Mouse (Mus musculus) retina, adult 2 months (tissue): ENCODE measurements around the gene Myl4.
"Not testable (repeated sequence)": the region's sequence is repeated elsewhere in the genome, so short reads cannot be mapped to it uniquely, and the experiment has no call there.

Experiments
- DNase-seq: peaks from one replicate; pipeline ENCODE4 v3.0.0-alpha.2; 2012; ENCODE audit warnings: low read depth, low spot score

Gene Myl4

DNA sequence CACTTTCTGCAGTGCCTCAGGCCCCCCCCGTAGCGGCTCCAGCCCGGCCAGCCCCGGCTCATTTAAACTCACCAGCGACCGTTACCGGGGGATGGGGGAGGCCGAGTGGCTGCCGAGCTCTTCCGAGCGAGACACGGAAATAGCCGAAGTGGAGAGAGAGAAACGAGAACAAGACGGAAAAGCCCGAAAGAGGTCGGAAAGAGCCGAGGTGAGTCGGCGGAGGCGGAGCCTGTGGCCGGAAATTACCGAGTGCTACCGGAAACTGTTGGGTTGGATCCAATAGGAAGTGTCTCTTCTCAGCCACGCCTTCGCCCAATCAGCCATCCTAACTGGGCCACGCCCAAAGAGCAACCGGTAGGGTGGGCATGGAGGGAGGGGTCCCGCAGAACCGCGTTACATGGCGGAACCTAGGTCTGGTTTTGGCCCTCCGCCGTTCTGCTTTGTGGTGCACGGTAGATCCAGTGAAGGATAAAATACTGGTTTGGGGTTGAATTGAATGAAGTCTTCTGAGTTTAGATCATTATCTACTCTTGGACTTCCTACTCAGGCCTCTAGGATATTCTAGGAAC lies at the start of gene Myl4, which contains the start of gene Cdc27:
TSS of gene Myl4 (plus strand) at position 258 of the 569 bp plus-strand sequence.
TSS of gene Cdc27 (minus strand) at position 215 of the 569 bp plus-strand sequence.
- peak; percentile 98 for DNase-seq

DNA sequence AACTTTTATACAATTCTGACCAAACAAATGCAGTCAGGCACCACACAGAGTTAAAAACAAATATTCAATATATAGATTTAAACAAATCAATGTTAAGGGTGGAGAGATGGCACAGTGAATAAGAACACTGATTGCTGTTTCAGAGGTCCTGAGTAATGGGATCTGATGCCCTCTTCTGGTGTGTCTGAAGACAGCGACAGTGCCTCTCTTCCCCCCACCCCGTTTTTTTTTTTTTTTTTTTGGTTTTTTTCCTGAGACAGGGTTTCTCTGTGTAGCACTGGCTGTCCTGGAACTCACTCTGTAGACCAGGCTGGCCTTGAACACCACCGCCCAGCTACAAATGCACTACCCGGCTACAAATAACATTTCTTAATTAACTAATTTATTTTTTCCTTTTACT lies 42.0 kb upstream of the Myl4 start:
- DNase-seq = no peak

DNA sequence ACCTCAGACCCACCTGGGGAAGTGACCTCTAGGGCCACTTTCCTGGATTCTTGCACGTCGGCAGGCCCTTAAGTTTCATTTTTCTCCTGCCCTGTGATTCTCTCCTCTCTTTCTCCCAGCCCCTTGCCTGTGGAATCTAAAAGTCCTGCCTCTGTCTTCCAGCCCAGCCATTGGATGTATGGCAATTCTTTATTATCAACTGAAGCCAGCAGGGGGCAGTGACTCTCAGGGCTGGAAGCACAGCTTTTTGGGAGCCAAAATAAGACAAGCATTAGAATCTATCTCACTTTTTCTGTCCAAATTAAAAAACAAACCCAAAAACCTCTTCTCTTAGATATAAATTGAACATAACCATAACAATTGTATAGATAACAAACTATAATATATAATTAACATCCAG lies 39.9 kb upstream of the Myl4 start:
- no peak for DNase-seq

DNA sequence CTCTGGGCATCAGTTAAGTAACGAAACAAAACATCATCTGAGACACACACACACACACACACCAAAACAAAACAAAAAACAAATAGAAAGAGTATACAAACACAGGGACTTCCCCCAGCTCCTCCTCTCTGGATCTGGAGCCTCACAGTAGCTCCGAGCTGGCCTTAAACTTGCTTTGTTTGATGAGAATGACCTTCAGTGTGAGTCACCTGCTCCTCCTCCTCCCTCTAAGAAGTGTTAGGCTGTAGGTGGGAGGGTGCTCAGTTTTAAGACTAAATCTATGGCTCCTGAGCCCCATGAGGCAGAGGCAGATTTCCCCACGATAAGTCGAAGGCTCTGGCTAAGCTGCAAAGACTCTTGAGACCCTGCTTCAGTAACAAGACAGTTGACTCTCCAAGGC lies 38.0 kb upstream of the Myl4 start:
- DNase-seq = no peak

DNA sequence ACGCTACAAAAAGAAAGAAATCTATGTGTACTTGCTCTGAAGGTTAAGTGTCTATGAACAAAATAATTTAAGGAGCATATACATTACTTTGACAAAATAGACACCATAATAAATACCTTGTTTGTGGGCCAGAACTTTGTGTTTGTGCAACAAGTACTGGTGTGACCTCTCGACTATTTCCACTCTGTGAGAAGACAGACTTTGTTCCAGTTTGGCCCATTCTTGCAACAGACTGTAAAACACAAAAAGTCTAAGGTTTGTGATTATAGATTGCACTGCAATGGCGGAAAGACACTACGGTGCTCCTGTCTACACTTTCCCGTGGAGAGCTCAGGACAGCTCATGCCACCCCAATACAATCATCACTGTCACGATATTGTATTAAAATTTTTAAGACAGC lies 24.5 kb upstream of the Myl4 start:
- DNase-seq = no peak

DNA sequence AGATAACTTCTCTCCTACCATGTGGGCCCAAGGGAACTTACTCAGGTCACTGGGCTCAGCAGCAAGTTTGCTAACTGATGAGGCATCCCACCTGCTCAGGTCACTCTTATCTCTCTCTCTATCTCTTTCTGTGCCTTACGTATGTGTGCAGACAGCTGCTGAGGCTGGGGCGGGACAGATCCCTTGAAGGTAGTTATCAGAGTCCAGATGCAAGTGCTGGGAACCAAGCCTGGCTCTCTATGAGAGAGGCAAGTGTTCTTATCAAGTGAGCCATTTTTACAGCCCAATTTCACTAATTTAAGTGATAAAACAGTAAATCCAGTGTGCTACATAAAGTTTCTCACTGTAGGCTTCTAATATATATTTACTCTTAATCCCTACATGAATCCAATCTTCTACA lies 13.6 kb upstream of the Myl4 start:
- no peak for DNase-seq

DNA sequence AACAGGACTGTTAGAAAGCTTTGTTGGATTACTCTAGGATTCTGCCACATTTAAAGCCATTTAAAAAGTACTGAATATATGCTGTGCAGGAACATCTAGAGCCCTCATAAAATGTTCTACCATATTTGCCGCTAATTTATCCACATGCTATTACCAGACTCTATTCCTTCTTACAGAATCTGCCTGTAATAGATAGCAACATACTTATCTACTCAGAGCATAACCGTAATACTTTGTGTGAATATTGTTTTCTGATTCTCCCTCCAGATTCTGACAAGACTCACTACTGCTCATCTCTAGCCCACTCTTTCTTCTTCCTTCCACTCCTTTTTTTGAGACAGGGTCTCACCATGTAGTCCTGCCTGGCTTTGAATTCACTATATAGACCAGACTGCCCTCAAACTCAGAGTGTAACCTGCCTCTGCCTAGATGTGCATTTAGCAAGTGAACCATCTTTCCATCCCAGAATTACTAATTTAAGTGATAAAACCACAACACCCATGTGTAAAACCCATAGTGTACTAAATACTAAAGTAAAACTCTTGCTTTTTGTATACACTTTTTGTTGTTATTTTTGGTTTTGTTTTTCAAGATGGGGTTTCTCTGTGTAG lies 12.4 kb upstream of the Myl4 start:
- DNase-seq = no peak

DNA sequence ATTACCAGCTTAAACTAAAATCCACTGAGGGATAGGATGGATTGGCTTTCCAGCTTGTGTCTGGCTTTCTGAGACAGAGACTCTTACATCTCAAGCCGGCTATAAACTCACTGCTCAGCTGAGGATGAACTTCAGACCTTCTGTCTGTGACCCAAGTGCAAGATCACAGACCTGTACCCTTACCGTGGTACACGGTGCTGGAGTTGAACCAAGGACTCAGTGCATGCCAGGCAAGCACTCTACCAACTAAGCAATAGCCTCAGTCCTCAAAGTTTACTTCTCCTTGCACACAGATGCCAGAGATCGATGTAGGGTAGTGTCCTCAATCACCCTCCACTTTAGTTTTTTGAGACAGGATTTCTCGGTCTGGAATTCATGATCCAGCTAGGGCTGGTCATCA lies 10.7 kb upstream of the Myl4 start:
- DNase-seq = no peak

DNA sequence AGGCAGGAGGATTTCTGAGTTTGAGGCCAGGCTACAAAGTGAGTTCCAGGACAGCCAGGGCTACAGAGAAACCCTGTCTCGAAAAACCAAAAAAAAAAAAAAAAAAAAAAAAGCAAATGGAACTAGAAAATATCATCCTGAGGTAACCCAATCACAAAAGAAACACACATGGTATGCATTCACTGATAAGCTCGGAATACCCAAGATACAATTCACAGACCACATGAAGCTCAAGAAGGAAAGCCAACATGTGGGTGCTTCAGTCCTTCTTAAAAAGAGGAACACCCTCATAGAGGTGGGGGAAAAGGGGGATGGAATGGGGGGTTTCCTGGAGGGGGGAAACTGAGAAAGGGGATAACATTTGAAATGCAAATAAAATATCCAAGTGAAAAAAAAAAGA lies 7.1 kb upstream of the Myl4 start:
- not testable (repeated sequence) for DNase-seq

DNA sequence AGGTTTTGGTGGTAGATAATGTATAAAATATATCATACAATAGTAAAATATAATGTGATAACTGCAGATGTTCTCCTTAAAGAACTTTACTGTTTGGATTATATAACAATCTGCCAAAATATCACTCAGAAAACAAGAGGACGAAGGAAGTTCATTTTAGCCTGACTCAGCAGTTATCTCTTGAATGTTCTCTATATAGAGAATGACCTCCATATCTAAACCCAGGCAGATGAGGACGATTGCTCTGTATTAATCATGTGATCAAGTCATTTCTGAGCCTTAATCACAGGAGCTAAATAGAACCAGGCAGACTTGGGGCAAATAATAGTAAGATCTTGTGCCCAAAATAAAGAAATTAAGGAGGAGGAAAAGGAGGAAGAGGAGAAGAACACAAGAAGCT lies 6.0 kb upstream of the Myl4 start:
- DNase-seq = no peak

DNA sequence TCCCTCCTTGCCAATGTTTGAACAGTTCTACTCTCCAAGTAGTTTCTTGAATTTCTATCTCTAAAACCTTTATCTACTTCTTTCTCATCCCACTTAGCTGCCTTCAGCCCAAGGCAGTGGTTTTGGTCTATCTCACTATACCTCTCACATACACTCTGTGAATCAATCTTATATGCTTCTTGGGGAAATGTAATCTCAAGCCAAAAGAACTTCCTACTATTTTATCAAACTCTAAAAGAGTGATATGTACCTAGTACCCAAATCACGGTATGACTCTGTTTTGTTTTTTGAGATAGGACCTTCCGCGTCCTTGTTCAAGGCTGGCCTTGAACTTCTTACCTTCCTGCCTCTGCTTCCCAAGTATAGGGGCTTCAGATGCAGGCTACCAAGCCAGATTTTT lies 3.0 kb upstream of the Myl4 start:
- no peak for DNase-seq

DNA sequence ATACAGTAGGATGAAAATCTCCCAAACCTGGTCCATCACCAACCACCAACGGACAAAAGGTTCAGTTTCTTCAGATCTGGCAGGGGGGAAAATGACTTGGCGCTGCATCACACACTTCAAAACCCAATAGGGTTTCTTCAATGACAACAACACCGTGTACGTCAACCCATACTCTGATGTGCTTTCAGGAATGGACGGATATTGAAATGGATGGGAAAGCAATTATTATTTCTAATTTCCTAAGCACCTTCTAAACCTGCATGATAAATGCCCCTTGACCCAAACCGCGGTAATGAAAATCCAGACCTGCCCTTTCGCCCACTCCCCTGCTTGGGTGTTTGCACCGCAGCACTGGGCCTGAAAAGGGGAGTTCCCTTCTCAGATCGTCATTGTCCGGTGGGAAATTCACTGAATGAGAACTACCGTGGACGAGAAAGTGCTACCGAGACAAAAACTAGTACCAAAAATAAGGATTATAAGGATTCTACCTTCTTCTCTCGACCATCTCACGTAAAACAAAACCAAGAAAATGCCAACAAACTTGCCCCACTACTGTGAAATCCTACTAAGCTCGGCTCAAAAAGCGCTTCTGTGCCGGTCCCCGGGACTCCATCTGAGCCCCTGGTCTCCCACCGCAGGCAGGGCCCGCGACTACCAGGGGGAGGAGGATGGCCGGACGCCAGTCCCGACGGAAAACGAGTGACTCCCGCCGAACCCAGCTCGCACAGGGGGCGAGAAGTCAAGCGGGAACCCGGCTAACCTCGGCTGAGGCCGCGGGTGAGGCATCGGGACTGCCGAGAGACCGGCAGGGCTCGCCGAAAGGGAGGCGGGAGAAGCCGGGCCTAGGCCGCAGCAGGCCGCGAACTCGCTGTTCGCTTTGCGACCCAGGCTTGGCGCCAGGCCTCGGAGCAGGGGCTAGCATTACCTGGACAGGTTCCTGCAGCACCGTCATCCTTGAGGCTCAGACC lies 741 bp upstream of the Myl4 start:
- DNase-seq = no peak

DNA sequence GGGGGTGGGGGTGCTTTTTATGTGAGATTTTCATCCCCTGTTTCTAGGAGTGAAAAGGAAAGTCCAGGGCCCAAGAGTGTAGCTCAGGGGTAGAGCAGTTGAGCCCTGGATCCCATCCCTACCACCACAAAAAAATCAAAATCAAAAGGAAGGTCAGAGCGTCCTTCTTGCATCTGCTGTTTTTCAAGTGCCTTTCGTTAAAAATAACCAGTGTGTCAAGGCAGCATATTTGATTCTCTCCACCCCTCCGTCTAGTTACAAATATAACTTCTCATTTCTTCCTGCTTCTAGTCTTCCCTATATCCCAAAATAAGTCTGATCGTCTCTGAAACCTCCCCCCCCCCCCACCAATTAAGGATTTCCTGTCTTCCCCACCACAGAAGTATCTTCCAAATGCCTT lies 7.6 kb downstream of the Myl4 start:
- no peak for DNase-seq

DNA sequence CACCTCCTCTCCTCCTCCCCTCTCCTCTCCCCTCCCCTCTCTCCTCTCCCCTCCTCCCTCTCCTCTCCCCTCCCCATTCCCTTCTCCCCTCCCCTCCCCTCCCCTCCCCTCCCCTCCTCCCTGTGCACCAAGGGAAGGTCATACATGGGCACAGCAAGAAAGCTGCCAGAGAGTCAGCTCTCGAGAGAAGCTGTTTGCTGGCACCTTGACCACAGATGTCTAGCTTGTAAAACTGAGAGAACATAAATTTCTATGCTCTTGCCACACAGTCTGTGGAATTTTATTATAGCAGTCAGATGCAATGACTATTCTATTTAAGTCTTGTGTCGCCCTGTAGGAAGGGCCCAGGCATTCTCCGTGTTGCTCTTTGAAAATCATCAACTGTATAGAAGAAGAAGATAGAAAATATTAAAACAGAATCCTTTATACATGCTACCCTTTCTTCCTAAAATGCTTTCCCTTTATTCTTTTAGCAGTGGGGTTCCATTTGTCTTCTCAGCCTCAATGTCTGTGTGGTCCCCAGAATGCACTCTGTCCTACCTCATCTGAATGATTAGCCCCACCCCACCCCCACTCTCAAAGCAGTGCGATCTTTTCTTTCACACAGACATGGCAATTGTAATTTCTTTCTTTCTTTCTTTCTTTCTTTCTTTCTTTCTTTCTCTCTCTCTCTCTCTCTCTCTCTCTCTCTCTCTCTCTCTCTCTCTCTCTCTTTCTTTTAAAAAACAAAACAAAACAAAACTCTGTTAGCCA lies 8.4 kb downstream of the Myl4 start:
- DNase-seq = no peak

DNA sequence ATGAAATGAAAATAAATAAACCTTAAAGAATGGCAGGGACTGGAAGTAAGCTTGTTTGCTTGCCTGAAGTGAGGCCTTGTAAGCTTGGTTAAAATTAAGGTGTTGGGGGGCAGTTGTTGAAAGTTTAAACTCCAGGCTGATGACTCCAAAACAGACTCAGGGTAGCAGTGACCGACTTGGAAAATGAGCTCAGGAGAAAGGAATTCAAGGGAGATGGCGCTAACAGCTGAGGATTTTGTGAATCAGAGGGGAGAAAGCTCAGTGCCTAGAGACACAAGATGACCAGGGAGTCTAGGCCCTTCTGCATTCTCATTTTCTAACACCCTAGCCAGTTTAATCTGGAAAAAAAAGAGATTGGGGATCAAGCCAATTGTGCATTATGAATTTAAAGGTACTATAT lies 10.5 kb downstream of the Myl4 start:
- no peak for DNase-seq

DNA sequence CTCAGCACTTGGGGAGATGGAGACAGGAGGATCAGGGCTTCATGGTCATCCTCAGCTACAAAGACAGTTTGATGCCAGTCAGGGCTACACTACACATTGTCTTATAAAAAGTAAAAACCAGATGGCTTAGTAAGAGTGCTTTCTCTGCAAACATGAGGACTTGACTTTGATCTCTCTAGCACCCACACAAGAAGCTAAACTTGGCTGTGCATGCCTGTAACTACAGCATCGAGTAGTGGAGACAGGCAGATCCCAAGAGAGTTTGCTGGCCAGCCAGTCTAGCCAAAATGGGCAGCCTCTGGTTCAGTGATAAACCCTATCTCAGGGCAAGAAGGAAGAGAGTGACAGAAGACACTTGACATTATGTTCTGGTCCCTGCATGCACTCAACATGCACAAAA lies 13.0 kb downstream of the Myl4 start:
- no peak for DNase-seq

DNA sequence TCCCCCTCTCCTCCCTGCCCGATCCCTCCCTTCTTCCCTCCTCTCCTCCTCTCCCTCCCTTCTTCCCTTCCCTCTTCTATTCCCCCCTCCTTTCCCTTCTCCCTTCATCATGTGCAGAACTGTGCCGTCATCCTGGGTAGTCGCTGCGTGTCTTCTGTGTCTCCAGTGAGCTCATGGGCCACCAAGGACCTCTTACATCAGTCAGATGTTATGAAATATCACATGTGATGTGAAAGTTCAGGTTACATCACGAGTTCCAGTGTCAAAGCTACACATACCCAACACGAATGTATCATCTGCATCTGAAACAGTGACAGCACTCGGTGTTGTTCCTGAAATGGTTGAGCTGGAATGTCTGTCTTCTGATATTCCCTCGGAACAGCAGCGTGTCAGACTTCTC lies 14.7 kb downstream of the Myl4 start:
- DNase-seq = no peak

DNA sequence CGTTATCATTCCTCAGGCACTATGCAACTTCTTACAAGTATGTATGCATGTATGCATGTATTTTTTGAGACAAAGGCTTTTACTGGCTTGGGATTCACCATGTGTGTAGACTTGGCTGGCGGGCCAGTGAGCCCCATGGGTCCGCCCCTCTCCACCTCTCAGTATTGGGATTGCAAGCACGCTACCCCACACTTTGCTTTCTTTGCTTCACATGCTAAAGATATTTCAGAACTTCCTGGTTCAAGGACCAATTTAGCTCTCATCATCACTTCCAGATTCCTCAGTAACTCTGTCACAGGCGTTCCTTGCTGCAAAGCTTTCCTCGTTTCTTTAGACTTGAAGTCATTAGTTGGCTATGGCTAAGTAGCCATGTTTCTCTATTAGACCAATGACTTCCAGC lies 15.6 kb downstream of the Myl4 start:
- no peak for DNase-seq

DNA sequence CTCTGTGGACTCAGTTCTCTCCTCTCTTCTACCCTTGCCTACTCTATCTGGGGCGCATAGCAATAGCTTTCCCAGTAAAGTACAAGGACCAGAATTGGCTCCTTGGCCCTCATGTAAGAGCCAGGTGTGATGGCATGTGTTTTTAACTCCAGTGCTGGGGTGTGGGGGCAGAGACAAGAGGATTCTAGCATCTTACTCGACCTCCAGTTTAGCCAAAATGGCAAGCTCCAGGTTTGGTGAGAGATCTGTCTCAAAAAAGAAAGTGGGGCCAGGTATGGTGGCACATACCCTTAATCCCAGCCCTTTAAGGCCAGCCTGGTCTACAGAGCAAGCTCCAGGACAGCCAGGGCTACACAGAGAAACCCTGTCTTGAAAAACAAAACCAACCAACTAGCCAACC lies 16.3 kb downstream of the Myl4 start:
- DNase-seq = no peak

DNA sequence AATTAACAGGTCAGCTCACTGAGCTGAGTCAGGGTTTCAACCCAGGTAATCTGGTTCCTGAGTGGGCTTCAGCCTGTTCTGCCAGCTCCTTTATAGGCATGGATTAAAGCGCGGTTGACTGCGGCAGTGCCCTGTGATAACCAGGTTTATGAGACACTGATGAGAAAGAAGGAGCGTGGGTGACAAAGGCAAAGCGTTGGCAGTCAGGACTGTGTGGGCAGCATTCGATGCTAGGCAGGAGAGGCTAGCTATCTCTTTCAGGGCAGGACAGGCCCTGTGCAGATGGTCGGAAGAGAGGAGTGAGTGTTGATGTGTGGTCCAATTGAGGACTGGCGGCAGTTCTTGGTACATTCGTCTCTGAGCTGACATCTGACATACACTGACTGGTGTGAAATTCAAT lies 17.3 kb downstream of the Myl4 start:
- DNase-seq = no peak

DNA sequence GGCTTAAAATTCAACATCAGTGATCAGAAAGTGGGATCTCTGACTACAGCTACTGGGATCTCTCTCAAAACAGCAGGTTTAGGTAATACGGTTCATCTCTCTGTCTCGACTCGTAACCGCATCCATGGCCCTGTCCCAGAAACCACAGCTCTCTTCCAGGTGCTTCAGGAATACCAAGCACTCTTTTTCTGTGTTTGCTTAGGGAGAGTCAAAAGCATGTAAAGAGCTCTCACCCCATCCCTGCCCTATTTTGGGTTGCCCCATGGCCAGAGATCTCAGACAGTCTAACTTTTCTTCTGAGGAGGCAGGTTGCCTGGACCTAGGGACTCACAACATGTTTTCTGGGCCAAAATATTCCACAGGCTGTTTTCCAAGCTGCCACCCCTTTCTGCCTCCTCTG lies 17.9 kb downstream of the Myl4 start:
- DNase-seq = no peak

DNA sequence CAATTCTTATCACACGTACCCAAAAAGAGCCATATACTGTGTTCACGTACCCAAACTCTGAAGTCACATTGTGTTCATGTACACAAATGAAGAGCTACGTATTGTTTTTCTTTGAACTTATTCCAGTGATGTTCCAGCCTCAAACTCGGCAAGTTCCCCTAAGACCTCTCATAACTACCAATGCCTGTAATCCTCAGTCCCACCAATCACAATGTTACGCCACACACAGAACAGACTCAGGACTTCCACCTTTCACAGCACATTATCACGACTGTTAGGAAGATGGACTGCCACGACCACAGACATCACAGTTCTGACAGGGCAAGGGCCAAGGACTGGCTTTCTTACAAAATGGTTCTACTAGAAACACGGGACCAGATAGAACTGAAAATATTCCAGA lies 20.1 kb downstream of the Myl4 start:
- DNase-seq = not testable (repeated sequence)
